Mouse (Mus musculus) embryonic facial prominence, embryonic 13.5 days (tissue): ENCODE results near the gene Klk14. TPM values are rescaled to one million over a fixed set of nuclear protein-coding genes. Genes with fewer than 3 reads are reported as not detected.
"Not testable (repeated sequence)": the region's sequence is repeated elsewhere in the genome, so short reads cannot be mapped to it uniquely, and the experiment has no call there.

Experiments used
- ATAC-seq: fragments of 200-750 bp; cut with Nextera tagmentation; 2 replicates; pipeline ENCODE4 v1.8.0; 2017; ENCODE audit warnings: low read depth; ENCODE audit not compliant: insufficient number of reproducible peaks, insufficient read depth, low FRiP score, low TSS enrichment
- H3K27ac ChIP-seq: fragments of 300-500 bp; sonication (generic); 2 replicates; pipeline ENCODE4 v1.5.1; 2015; ENCODE audit warnings: moderate library complexity, mild to moderate bottlenecking, inconsistent platforms
- H3K27me3 ChIP-seq: fragments of 300-500 bp; sonication (generic); 2 replicates; pipeline ENCODE4 v1.6.1; 2015; ENCODE audit warnings: mild to moderate bottlenecking, inconsistent platforms
- H3K36me3 ChIP-seq: fragments of 300-500 bp; sonication (generic); 2 replicates; pipeline ENCODE4 v1.6.1; 2015; ENCODE audit warnings: mild to moderate bottlenecking, inconsistent platforms
- H3K4me1 ChIP-seq: fragments of 300-500 bp; sonication (generic); 2 replicates; pipeline ENCODE4 v1.6.1; 2015; ENCODE audit warnings: inconsistent platforms
- H3K4me2 ChIP-seq: fragments of 300-500 bp; sonication (generic); 2 replicates; pipeline ENCODE4 v1.6.1; 2015; ENCODE audit warnings: moderate library complexity, mild to moderate bottlenecking, inconsistent platforms
- H3K4me3 ChIP-seq: fragments of 300-500 bp; sonication (generic); 2 replicates; pipeline ENCODE4 v1.5.1; 2015; ENCODE audit warnings: mild to moderate bottlenecking, inconsistent platforms
- H3K9ac ChIP-seq: fragments of 300-500 bp; sonication (generic); 2 replicates; pipeline ENCODE4 v1.6.1; 2015; ENCODE audit warnings: mild to moderate bottlenecking, inconsistent platforms
- H3K9me3 ChIP-seq: fragments of 300-500 bp; sonication (generic); 2 replicates; pipeline ENCODE4 v1.6.1; 2016; ENCODE audit warnings: inconsistent platforms
- WGBS: fragments of 180-500 bp; shearing (Covaris S2); methylation state at CpG from one replicate; pipeline ENCODE4 v1.1.7; 2015; ENCODE audit warnings: mixed read lengths; 5-methylcytosine and 5-hydroxymethylcytosine counted together
- polyA plus RNA-seq: library from polyadenylated mRNA; unstranded; fragments of >200 nt; fragmentation: Nextera tagmentation; extraction: Ambion mirVana; gene quantifications from 2 replicates; pipeline ENCODE4 v1.2.1, GENCODE M21; 2015

Gene Klk14
- polyA plus RNA-seq, 1 experiment from 2014 or later, result not detected

- Histone ChIP-seq H3K9ac (peak within 1 kb of the TSS; percentile 83), H3K36me3 (peaks cover 32% of the 10 kb centered on the region), H3K4me3 (peak within 1 kb of the TSS; percentile 72), H3K4me2 (peak within 1 kb of the TSS; percentile 85), H3K27ac (peak within 1 kb of the TSS; percentile 68), H3K27me3 (no peaks in the 10 kb centered on the region), H3K4me1 (peaks cover 8% of the 10 kb centered on the region), H3K9me3 (peaks cover 13% of the 10 kb centered on the region; the same call in 1 of the 2 replicates)
- peak; percentile 89 for ATAC-seq
- WGBS, result under 1% methylated on average over 26 of the region's 26 CpGs
Observed at GRCm38 (mm10) chr7:43671809-43672580, 18.2 kb upstream of the Klk14 start, which contains the start of gene Ctu1. TSS of gene Ctu1 (plus strand) at chr7:43672016.

- no peak for ATAC-seq
- WGBS, result 14% methylated on average over 10 of the region's 10 CpGs
- H3K27ac ChIP-seq, result peak overlapping the region; percentile 68
Observed at GRCm38 (mm10) chr7:43672581-43673260, 17.5 kb upstream of the Klk14 start.

GRCm38 (mm10) chr7:43675091-43675490 lies 15.1 kb upstream of the Klk14 start:
- peaks cover 48% of the 10 kb centered on the region for H3K36me3 ChIP-seq
- H3K4me1 ChIP-seq, result peaks cover 8% of the 10 kb centered on the region
- H3K4me2 ChIP-seq, result no peak overlapping the region
- H3K27me3 ChIP-seq, result no peaks in the 10 kb centered on the region
- WGBS, result 93% methylated on average over 32 of the region's 32 CpGs
- H3K9ac ChIP-seq, result no peak overlapping the region
- H3K27ac ChIP-seq, result no peak overlapping the region
- H3K4me3 ChIP-seq, result no peak overlapping the region
- peaks cover 16% of the 10 kb centered on the region; the same call in 1 of the 2 replicates for H3K9me3 ChIP-seq
- no peak for ATAC-seq

More at GRCm38 (mm10) chr7:43672581-43673260, 17.5 kb upstream of the Klk14 start:
- Histone ChIP-seq H3K4me2 (peak overlapping the region; percentile 85), H3K36me3 (peaks cover 39% of the 10 kb centered on the region), H3K27me3 (no peaks in the 10 kb centered on the region), H3K4me1 (peaks cover 8% of the 10 kb centered on the region), H3K4me3 (peak overlapping the region; percentile 72), H3K9me3 (peaks cover 16% of the 10 kb centered on the region; the same call in 1 of the 2 replicates), H3K9ac (peak overlapping the region; percentile 83)

GRCm38 (mm10) chr7:43678517-43678916 lies 11.7 kb upstream of the Klk14 start:
- Histone ChIP-seq H3K9me3 (peaks cover 16% of the 10 kb centered on the region; the same call in 1 of the 2 replicates), H3K27ac (no peak overlapping the region), H3K4me3 (no peak overlapping the region), H3K4me1 (no peaks in the 10 kb centered on the region), H3K36me3 (peaks cover 48% of the 10 kb centered on the region), H3K27me3 (no peaks in the 10 kb centered on the region), H3K9ac (no peak overlapping the region), H3K4me2 (no peak overlapping the region)
- no peak for ATAC-seq

GRCm38 (mm10) chr7:43680960-43681359 lies 9.3 kb upstream of the Klk14 start:
- ATAC-seq, result no peak
- Histone ChIP-seq H3K9ac (no peak overlapping the region), H3K4me2 (no peak overlapping the region), H3K9me3 (peaks cover 8% of the 10 kb centered on the region; the same call in 1 of the 2 replicates), H3K27me3 (no peaks in the 10 kb centered on the region), H3K36me3 (peaks cover 26% of the 10 kb centered on the region), H3K4me3 (no peak overlapping the region), H3K27ac (no peak overlapping the region), H3K4me1 (no peaks in the 10 kb centered on the region)
- 22% methylated on average over 5 of the region's 5 CpGs for WGBS

- H3K4me1 ChIP-seq, H3K4me3 ChIP-seq, ATAC-seq, H3K27me3 ChIP-seq, H3K9me3 ChIP-seq, H3K9ac ChIP-seq, H3K4me2 ChIP-seq, H3K27ac ChIP-seq: not testable (repeated sequence)
- peaks cover 11% of the 10 kb centered on the region for H3K36me3 ChIP-seq
- WGBS, result 29% methylated on average over 1 of the region's 1 CpGs
Observed at GRCm38 (mm10) chr7:43682511-43682910, 7.7 kb upstream of the Klk14 start.

- ATAC-seq, result no peak
- Histone ChIP-seq H3K4me3 (no peak overlapping the region), H3K27ac (no peak overlapping the region), H3K4me2 (no peak overlapping the region), H3K9ac (no peak overlapping the region), H3K36me3 (no peaks in the 10 kb centered on the region), H3K9me3 (no peaks in the 10 kb centered on the region), H3K27me3 (no peaks in the 10 kb centered on the region), H3K4me1 (no peaks in the 10 kb centered on the region)
- 70% methylated on average over 7 of the region's 7 CpGs for WGBS
Observed at GRCm38 (mm10) chr7:43685088-43685487, 5.1 kb upstream of the Klk14 start.

GRCm38 (mm10) chr7:43710031-43710430 lies 19.8 kb downstream of the Klk14 start:
- 0 out of 2 replicates have a peak, but pooled peaks cover 3% of the 10 kb centered on the region for H3K27me3 ChIP-seq
- H3K9ac ChIP-seq, result no peak overlapping the region
- no peak for ATAC-seq
- no peak overlapping the region for H3K27ac ChIP-seq
- no peak overlapping the region for H3K4me2 ChIP-seq
- no peak overlapping the region for H3K4me3 ChIP-seq
- no peaks in the 10 kb centered on the region for H3K9me3 ChIP-seq
- H3K36me3 ChIP-seq, result no peaks in the 10 kb centered on the region
- H3K4me1 ChIP-seq, result peaks cover 16% of the 10 kb centered on the region
- 85% methylated on average over 3 of the region's 3 CpGs for WGBS

GRCm38 (mm10) chr7:43712267-43712666 lies 22.0 kb downstream of the Klk14 start, which contains the start of gene Klk13:
TSS of gene Klk13 (plus strand) at chr7:43712567.
- Histone ChIP-seq H3K9ac (no peak within 1 kb of the TSS), H3K27ac (no peak within 1 kb of the TSS), H3K4me1 (peaks cover 16% of the 10 kb centered on the region), H3K27me3 (0 out of 2 replicates have a peak, but pooled peaks cover 3% of the 10 kb centered on the region), H3K4me2 (peak within 1 kb of the TSS; percentile 50), H3K9me3 (no peaks in the 10 kb centered on the region), H3K4me3 (peak within 1 kb of the TSS; percentile 24), H3K36me3 (no peaks in the 10 kb centered on the region)
- WGBS, result 56% methylated on average over 4 of the region's 4 CpGs
- ATAC-seq, result no peak

- Histone ChIP-seq H3K36me3 (no peaks in the 10 kb centered on the region), H3K9me3 (no peaks in the 10 kb centered on the region), H3K27ac (no peak overlapping the region), H3K4me3 (peak overlapping the region; percentile 24; the same call in 1 of the 2 replicates), H3K4me2 (peak overlapping the region; percentile 50), H3K9ac (no peak overlapping the region), H3K4me1 (peaks cover 16% of the 10 kb centered on the region), H3K27me3 (0 out of 2 replicates have a peak, but pooled peaks cover 3% of the 10 kb centered on the region)
- no peak for ATAC-seq
- WGBS, result 5% methylated on average over 9 of the region's 9 CpGs
Observed at GRCm38 (mm10) chr7:43712917-43713316, 22.7 kb downstream of the Klk14 start.

GRCm38 (mm10) chr7:43713741-43714351 lies 23.6 kb downstream of the Klk14 start:
- ATAC-seq, result no peak
- peak overlapping the region; percentile 24 for H3K4me3 ChIP-seq
- no peaks in the 10 kb centered on the region for H3K36me3 ChIP-seq
- peaks cover 16% of the 10 kb centered on the region for H3K4me1 ChIP-seq
- 0 out of 2 replicates have a peak, but pooled peaks cover 3% of the 10 kb centered on the region for H3K27me3 ChIP-seq
- peak overlapping the region; percentile 50 for H3K4me2 ChIP-seq
- H3K27ac ChIP-seq, result no peak overlapping the region
- no peak overlapping the region for H3K9ac ChIP-seq
- no peaks in the 10 kb centered on the region for H3K9me3 ChIP-seq
- 8% methylated on average over 19 of the region's 19 CpGs for WGBS
